Mouse (Mus musculus) G1E (cell line): Measurements from ENCODE around the gene Ttc30a2.

Experiments used
- CTCF ChIP-seq: IDR thresholded peaks from 2 replicates; pipeline ENCODE4 v1.5.1; 2012; ENCODE audit warnings: low read depth, low read length, inconsistent platforms, mixed read lengths
- GATA2 ChIP-seq: IDR thresholded peaks from 2 replicates; pipeline ENCODE4 v1.6.1; 2012; ENCODE audit warnings: low read depth, low read length, inconsistent platforms, borderline replicate concordance

DNA sequence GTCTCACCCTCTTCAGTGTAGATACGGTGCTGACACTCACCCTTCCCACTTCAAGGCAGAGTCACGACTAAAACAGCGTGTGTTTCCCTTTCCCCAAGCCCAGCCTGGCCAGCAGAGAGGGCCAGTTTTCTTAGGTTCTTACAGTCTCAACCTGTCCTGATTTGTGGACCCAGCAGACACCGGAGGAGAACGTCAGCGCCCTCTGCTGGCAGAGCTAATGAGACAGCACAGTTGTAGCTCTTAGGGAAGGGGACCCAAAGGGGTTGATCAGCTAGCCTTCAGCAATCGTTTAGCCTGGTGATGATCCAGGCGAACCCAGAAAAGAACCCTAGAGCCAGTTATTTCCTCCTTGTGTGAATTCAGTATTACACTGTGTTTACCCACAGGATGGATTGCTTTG is 23.4 kb upstream of the Ttc30a2 start:
- no peak for TF ChIP-seq GATA2
- 0 out of 2 replicates have a peak, but pooled peaks have one; percentile 19 for TF ChIP-seq CTCF
